Comparison of ENCODE assay signal across 28 mouse cellular contexts in genomic region chr6:72076512-72076911, GRCm38 (mm10). TPM values are rescaled to one million over a fixed set of nuclear protein-coding genes. Genes with fewer than 3 reads are reported as not detected.
DNase-seq lines count a peak whose midpoint lies in the region; ATAC-seq and TF ChIP-seq lines count a peak whose summit lies in the region.
"Had no signal": no experiment of that assay in that cellular context is flagged by ENCODE, and none has a peak within 500 bp of the region (broad histone marks: within the 10 kb centered on the region; RNA-seq: fewer than 3 reads in every experiment).

No protein-coding gene starts in this region.

- intact Hi-C loops in gastrocnemius, adult 2 months (cut with DNase I) = no loop called here
- intact Hi-C loops in gastrocnemius, postnatal 14 days (cut with DNase I; ENCODE audit: low total_unique reads) = no loop called here

- DNase-seq in gastrocnemius, adult 2 months = no peak
- no peak for DNase-seq in gastrocnemius, postnatal 14 days
- DNase-seq in lung, postnatal 0 days (ENCODE audit: low spot score) = peak; percentile 13
- no peak for DNase-seq in lung, postnatal 36 days
- no peak for DNase-seq in midbrain, embryonic 10.5 days (ENCODE audit: low spot score)
- DNase-seq: adrenal gland, adult 2 months; adrenal gland, postnatal 36 days; B cell, adult 2 months; cerebellum, adult 2 months; cerebellum, postnatal 14 days; kidney, adult 11 months; kidney, postnatal 25 days; liver; lung, embryonic 14.5 days; lung, postnatal 4 days had no signal

- TF ChIP-seq CTCF in gastrocnemius, adult 2 months (IDR thresholded peaks at IDR 0.05) = no peak
- no peak for TF ChIP-seq CTCF in lung, postnatal 0 days (IDR thresholded peaks at IDR 0.05)

- peak overlapping the region; percentile 64 for H3K27ac ChIP-seq in gastrocnemius, adult 2 months
- H3K27ac ChIP-seq in lung, postnatal 0 days (ENCODE audit: low read length) = no peak overlapping the region
- H3K27ac ChIP-seq in limb, embryonic 15.5 days = peak overlapping the region; percentile 24; the same call in 1 of the 2 replicates
- H3K27ac ChIP-seq in midbrain, embryonic 10.5 days (replicated peaks) = no peak overlapping the region
- H3K27ac ChIP-seq: forebrain, embryonic 10.5 days; hindbrain, embryonic 10.5 days; hindbrain, embryonic 15.5 days; left cerebral cortex, adult 2 months; liver, embryonic 14.5 days; midbrain, embryonic 13.5 days; neural tube, embryonic 13.5 days had no signal

- H3K4me2 ChIP-seq in lung, postnatal 0 days (replicated peaks; ENCODE audit: low read depth, low read length) = no peak overlapping the region
- no peak overlapping the region for H3K4me2 ChIP-seq in limb, embryonic 15.5 days
- H3K4me2 ChIP-seq: heart, embryonic 11.5 days; hindbrain, embryonic 15.5 days; lung, embryonic 14.5 days; midbrain, embryonic 13.5 days; neural tube, embryonic 13.5 days had no signal

- no peaks in the 10 kb centered on the region for H3K36me3 ChIP-seq in lung, postnatal 0 days (ENCODE audit: insufficient read depth, low read length)
- H3K36me3 ChIP-seq in limb, embryonic 15.5 days = no peaks in the 10 kb centered on the region
- no peaks in the 10 kb centered on the region for H3K36me3 ChIP-seq in midbrain, embryonic 10.5 days
- H3K36me3 ChIP-seq: forebrain, embryonic 10.5 days; hindbrain, embryonic 10.5 days; hindbrain, embryonic 15.5 days; midbrain, embryonic 13.5 days; neural tube, embryonic 13.5 days had no signal

- no peak overlapping the region for H3K9ac ChIP-seq in lung, postnatal 0 days (replicated peaks; ENCODE audit: low read depth)
- no peak overlapping the region for H3K9ac ChIP-seq in limb, embryonic 15.5 days
- H3K9ac ChIP-seq: hindbrain, embryonic 15.5 days; liver, embryonic 14.5 days; lung, embryonic 14.5 days; midbrain, embryonic 13.5 days; neural tube, embryonic 13.5 days had no signal

- H3K9me3 ChIP-seq in lung, postnatal 0 days (ENCODE audit: low read length) = no peaks in the 10 kb centered on the region
- H3K9me3 ChIP-seq in limb, embryonic 15.5 days = no peaks in the 10 kb centered on the region
- peaks cover 16% of the 10 kb centered on the region; the same call in 1 of the 2 replicates for H3K9me3 ChIP-seq in midbrain, embryonic 10.5 days (replicated peaks)
- H3K9me3 ChIP-seq: hindbrain, embryonic 15.5 days; midbrain, embryonic 13.5 days; neural tube, embryonic 13.5 days had no signal

- no peaks in the 10 kb centered on the region for H3K27me3 ChIP-seq in lung, postnatal 0 days (replicated peaks; ENCODE audit: insufficient read depth, low read length)
- no peaks in the 10 kb centered on the region for H3K27me3 ChIP-seq in limb, embryonic 15.5 days
- H3K27me3 ChIP-seq in midbrain, embryonic 10.5 days (ENCODE audit: low read depth, poor library complexity, severe bottlenecking) = no peaks in the 10 kb centered on the region
- H3K27me3 ChIP-seq: hindbrain, embryonic 15.5 days; midbrain, embryonic 13.5 days; neural tube, embryonic 13.5 days had no signal

- no peak overlapping the region; the same call in 1 of the 2 replicates for H3K4me3 ChIP-seq in gastrocnemius, adult 2 months
- no peak overlapping the region for H3K4me3 ChIP-seq in lung, postnatal 0 days (ENCODE audit: low read depth, low read length)
- no peak overlapping the region for H3K4me3 ChIP-seq in limb, embryonic 15.5 days
- no peak overlapping the region for H3K4me3 ChIP-seq in midbrain, embryonic 10.5 days
- H3K4me3 ChIP-seq: forebrain, embryonic 10.5 days; hindbrain, embryonic 10.5 days; hindbrain, embryonic 15.5 days; left cerebral cortex, adult 2 months; megakaryocyte, embryonic 14.5 days; midbrain, embryonic 13.5 days; neural tube, embryonic 13.5 days had no signal

- H3K4me1 ChIP-seq in lung, postnatal 0 days (ENCODE audit: insufficient read depth, low read depth, low read length) = no peaks in the 10 kb centered on the region
- H3K4me1 ChIP-seq in limb, embryonic 15.5 days = no peaks in the 10 kb centered on the region
- no peaks in the 10 kb centered on the region for H3K4me1 ChIP-seq in midbrain, embryonic 10.5 days
- H3K4me1 ChIP-seq: forebrain, embryonic 10.5 days; hindbrain, embryonic 10.5 days; hindbrain, embryonic 15.5 days; megakaryocyte, embryonic 14.5 days; midbrain, embryonic 13.5 days; neural tube, embryonic 13.5 days had no signal

- WGBS in lung, postnatal 0 days = 72% methylated on average over 9 of the region's 9 CpGs
- 60% methylated on average over 9 of the region's 9 CpGs for WGBS in limb, embryonic 15.5 days
- WGBS in midbrain, embryonic 10.5 days = 84% methylated on average over 9 of the region's 9 CpGs

- no peak for TF ChIP-seq EP300 in lung, postnatal 0 days (IDR thresholded peaks at IDR 0.05)

- ATAC-seq in lung, postnatal 0 days = peak; percentile 33
- ATAC-seq in limb, embryonic 15.5 days (ENCODE audit: insufficient number of reproducible peaks, low FRiP score, low TSS enrichment, low read depth) = 0 out of 2 replicates have a peak, but pooled peaks have one; percentile 24
- ATAC-seq: activated CD4-positive, CD25-positive, alpha-beta regulatory T cell, adult 4 months; forebrain, embryonic 16.5 days; inflammation-experienced regulatory T-cells, adult 6 months; midbrain, embryonic 13.5 days had no signal

RNA-seq across cellular contexts. Expression of gene St3gal5, which starts 20.9 kb away (rescaled TPM):
- total RNA-seq in gastrocnemius, adult 2 months (2021) = 100 to 1,000 TPM in 1 of 2 experiments, 10 to 100 TPM in 1; 98.0 to 105 TPM
- total RNA-seq in gastrocnemius, postnatal 14 days (2021) = 10 to 100 TPM; 83.7 to 88.8 TPM
- polyA plus RNA-seq in lung, postnatal 0 days (2015; fragmentation: Nextera tagmentation; extraction: Ambion mirVana) = 38.9 and 42.4 TPM in 2 replicates
- polyA plus RNA-seq in limb, embryonic 15.5 days (2015; fragmentation: Nextera tagmentation; extraction: Ambion mirVana) = 31.0 and 36.0 TPM in 2 replicates
- 39.1 and 40.0 TPM in 2 replicates for polyA plus RNA-seq in midbrain, embryonic 10.5 days (2016; fragmentation: Nextera tagmentation; extraction: Ambion mirVana)

Comparison
In these comparisons a context has a peak if more than half of its experiments do, and no peak if none do; other contexts are left out.
1. H3K27ac ChIP-seq: peak in gastrocnemius, adult 2 months (single experiment) and limb, embryonic 15.5 days (single experiment); none in lung, postnatal 0 days (single experiment) and midbrain, embryonic 10.5 days (single experiment).